Mouse (Mus musculus) gastrocnemius, postnatal 4 days (tissue): Measurements from ENCODE around the gene Kctd14. TPM values are rescaled to one million over a fixed set of nuclear protein-coding genes. Genes with fewer than 3 reads are reported as not detected.

Experiments
- total RNA-seq, 2 experiments: library from RNA; stranded (reverse); gene quantifications; 2 replicates each; pipeline ENCODE4 v1.2.3; 2021

Kctd14 gene
- total RNA-seq, 2 experiments from 2014 or later = 0.44 to 0.56 TPM

Other genes with a start within 250 kb of the Kctd14 start
- 1 to 10 TPM; 1.9 to 2.5 TPM for gene Usp35, start 119.3 kb upstream of the Kctd14 start, total RNA-seq
- gene Kctd21, start 119.0 kb upstream of the Kctd14 start, total RNA-seq = 1 to 10 TPM; 2.0 to 2.7 TPM
- gene Alg8, start 79.7 kb upstream of the Kctd14 start, total RNA-seq = 1 to 10 TPM; 7.9 to 8.1 TPM
- 100 to 1,000 TPM; 255 to 257 TPM for gene Ndufc2, start 51.3 kb upstream of the Kctd14 start, total RNA-seq
- 10 to 100 TPM; 53.7 to 60.9 TPM for gene Thrsp, start 33.6 kb upstream of the Kctd14 start, total RNA-seq
- 10 to 100 TPM; 39.0 to 44.9 TPM for gene Ints4, start 29.6 kb downstream of the Kctd14 start, total RNA-seq
- gene Aamdc, start 128.2 kb downstream of the Kctd14 start, total RNA-seq = 100 to 1,000 TPM in 1 of 2 experiments, 10 to 100 TPM in 1; 99.2 to 120 TPM
- gene Rsf1, start 128.6 kb downstream of the Kctd14 start, total RNA-seq = 10 to 100 TPM; 24.0 to 26.1 TPM
- 10 to 100 TPM; 52.1 to 56.3 TPM for gene Clns1a, start 245.3 kb downstream of the Kctd14 start, total RNA-seq